Mouse (Mus musculus) spleen, adult 2 months (tissue): ENCODE results near the gene Ppp1r1b. TPM values are rescaled to one million over a fixed set of nuclear protein-coding genes. Genes with fewer than 3 reads are reported as not detected.

Experiments
- DNase-seq, 2 experiments: peaks; one replicate each; pipeline versions ENCODE4 v3.0.0 to v3.0.0-alpha.2; 2012 to 2021; ENCODE audit warnings: low spot score in 2 of 2, low read depth in 1 of 2
- H3K27ac ChIP-seq: fragments of 200-500 bp; 2 replicates; pipeline ENCODE4 v1.5.1; 2012; ENCODE audit warnings: low read length, inconsistent platforms; ENCODE audit not compliant: insufficient read depth
- H3K27me3 ChIP-seq: fragments of 200-500 bp; 2 replicates; pipeline ENCODE4 v1.6.1; 2012; ENCODE audit warnings: mild to moderate bottlenecking, moderate library complexity, low read length, inconsistent platforms; ENCODE audit not compliant: control insufficient read depth, insufficient read depth
- H3K36me3 ChIP-seq: fragments of 200-500 bp; 2 replicates; pipeline ENCODE4 v1.6.1; 2012; ENCODE audit warnings: mild to moderate bottlenecking, low read length, inconsistent platforms; ENCODE audit not compliant: control insufficient read depth, insufficient read depth
- H3K4me1 ChIP-seq: fragments of 200-500 bp; 2 replicates; pipeline ENCODE4 v1.6.1; 2011; ENCODE audit warnings: inconsistent platforms; ENCODE audit not compliant: control insufficient read depth, insufficient read depth, insufficient read length
- H3K4me3 ChIP-seq: fragments of 200-500 bp; 2 replicates; pipeline ENCODE4 v1.5.1; 2011; ENCODE audit warnings: mild to moderate bottlenecking, inconsistent platforms; ENCODE audit not compliant: insufficient read depth, insufficient read length; ENCODE audit errors: extremely low read depth
- CTCF ChIP-seq: fragments of 200-500 bp; IDR thresholded peaks from 2 replicates; pipeline ENCODE4 v1.5.1; 2011; ENCODE audit warnings: mild to moderate bottlenecking, inconsistent platforms; ENCODE audit not compliant: insufficient read depth, insufficient read length, insufficient replicate concordance; ENCODE audit errors: extremely low read depth
- POLR2A ChIP-seq: fragments of 200-500 bp; IDR thresholded peaks from 2 replicates; pipeline ENCODE4 v1.6.1; 2011; ENCODE audit warnings: low read depth, low read length, inconsistent platforms
- WGBS: fragments of 180-500 bp; shearing (Covaris S2); methylation state at CpG from one replicate; pipeline ENCODE4 v1.1.7; 2018; 5-methylcytosine and 5-hydroxymethylcytosine counted together
- polyA plus RNA-seq: library from polyadenylated mRNA; depleted of rRNA; stranded (reverse); fragments of >200 nt; gene quantifications from 2 replicates; pipeline ENCODE4 v1.2.3, GENCODE M21; 2012

The Ppp1r1b gene
- polyA plus RNA-seq, 1 experiment, result 0.44 TPM

GRCm38 (mm10) chr11:98367171-98367862, 19.1 kb downstream of the Ppp1r1b start:
- no peak for DNase-seq
- Histone ChIP-seq H3K27me3 (no peaks in the 10 kb centered on the region), H3K4me1 (peaks cover 14% of the 10 kb centered on the region; the same call in 1 of the 2 replicates), H3K36me3 (no peaks in the 10 kb centered on the region), H3K4me3 (no peak overlapping the region), H3K27ac (no peak overlapping the region)
- TF ChIP-seq POLR2A, result no peak
- TF ChIP-seq CTCF, result no peak
- 37% methylated on average over 10 of the region's 10 CpGs for WGBS

- Histone ChIP-seq H3K36me3 (no peaks in the 10 kb centered on the region), H3K4me1 (peaks cover 13% of the 10 kb centered on the region; the same call in 1 of the 2 replicates), H3K27ac (no peak overlapping the region), H3K4me3 (no peak overlapping the region), H3K27me3 (no peaks in the 10 kb centered on the region)
- DNase-seq, result no peak
- WGBS, result 51% methylated on average over 7 of the region's 7 CpGs
- TF ChIP-seq POLR2A (no peak), CTCF (no peak)
These were observed 19.6 kb downstream of the Ppp1r1b start for GRCm38 (mm10) chr11:98367863-98368186.

DNA sequence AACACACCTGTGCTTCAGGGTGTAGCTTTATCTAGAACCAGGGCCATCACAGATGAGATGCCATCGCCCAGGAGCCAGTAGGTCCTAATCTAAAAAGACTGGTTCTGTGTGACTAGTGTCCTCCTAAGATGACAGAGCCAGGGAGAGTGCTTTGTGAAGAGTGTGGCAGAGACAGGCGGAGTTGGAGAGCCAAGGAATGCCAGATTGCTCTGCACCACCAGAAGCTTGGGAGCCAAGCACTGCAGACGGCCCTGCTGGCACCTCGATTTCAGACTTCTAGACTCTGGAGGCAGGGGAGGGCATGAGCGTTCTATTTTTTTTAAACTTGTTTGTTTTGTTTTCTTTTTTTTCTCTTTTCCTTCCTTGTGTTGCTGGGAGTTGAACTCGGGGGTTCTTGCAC, 21.1 kb downstream of the Ppp1r1b start:
- Histone ChIP-seq H3K27ac (no peak overlapping the region), H3K4me1 (peaks cover 13% of the 10 kb centered on the region; the same call in 1 of the 2 replicates), H3K36me3 (0 out of 2 replicates have a peak, but pooled peaks cover 3% of the 10 kb centered on the region), H3K4me3 (no peak overlapping the region), H3K27me3 (no peaks in the 10 kb centered on the region)
- WGBS, result 82% methylated on average over 6 of the region's 6 CpGs
- no peak for TF ChIP-seq POLR2A
- DNase-seq, result no peak

DNA sequence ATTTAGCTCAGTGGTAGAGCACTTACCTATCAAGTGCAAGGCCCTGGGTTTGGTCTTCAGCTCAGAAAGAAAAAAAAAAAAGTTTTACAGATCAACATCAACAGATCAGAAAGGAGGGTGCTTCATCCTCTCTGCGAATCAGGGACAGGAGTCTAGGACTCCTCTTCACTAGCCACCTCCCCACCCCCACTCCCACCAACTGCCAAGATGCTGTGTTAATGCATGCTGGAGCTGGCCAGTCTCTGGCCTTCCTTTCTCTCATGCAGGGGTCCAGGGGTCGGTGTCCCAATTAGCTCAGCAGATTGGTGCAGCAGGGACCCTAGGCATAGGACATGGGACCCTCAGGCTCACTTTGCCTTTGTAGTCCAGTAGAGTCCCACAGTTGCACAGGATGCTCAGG, 22.4 kb downstream of the Ppp1r1b start:
- no peak overlapping the region for H3K27ac ChIP-seq
- peaks cover 13% of the 10 kb centered on the region; the same call in 1 of the 2 replicates for H3K4me1 ChIP-seq
- no peak overlapping the region for H3K4me3 ChIP-seq
- H3K36me3 ChIP-seq, result peaks cover 12% of the 10 kb centered on the region
- TF ChIP-seq CTCF, result no peak
- no peak for TF ChIP-seq POLR2A
- WGBS, result 88% methylated on average over 2 of the region's 2 CpGs
- no peak for DNase-seq
- no peaks in the 10 kb centered on the region for H3K27me3 ChIP-seq

DNA sequence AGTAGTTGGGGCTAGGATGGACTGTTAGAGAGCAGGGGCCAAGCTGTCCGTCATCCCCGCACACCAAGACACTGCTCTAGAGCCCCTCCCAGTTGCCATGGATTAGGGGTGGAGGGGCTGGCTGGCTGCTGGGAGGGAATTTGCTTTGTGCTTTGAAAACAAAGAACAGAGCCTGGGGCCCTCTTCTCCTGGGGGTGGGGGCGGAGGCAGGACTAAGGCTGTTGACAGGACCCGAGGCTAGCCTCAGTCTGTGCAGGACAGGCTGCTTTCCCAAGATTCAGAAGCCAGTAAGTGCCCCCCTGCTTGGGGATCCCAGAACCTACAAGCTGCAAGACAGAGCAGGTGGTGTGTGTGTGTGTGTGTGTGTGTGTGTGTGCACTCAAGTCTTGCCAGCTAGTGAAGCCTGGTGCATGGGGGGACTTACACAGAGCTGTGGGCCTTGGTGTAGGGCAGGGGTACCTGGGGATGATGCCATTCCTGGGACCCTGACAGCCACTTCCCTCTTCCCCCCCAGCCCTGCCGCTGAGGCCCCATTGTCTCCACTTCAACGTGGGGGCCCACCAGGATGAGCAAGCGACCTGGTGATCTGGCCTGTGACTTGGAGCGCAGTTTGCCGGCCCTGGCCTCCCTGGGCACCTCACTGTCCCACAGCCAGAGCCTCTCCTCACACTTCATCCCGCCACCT, 23.5 kb downstream of the Ppp1r1b start:
- H3K27ac ChIP-seq, result no peak overlapping the region
- 82% methylated on average over 9 of the region's 10 CpGs for WGBS
- H3K27me3 ChIP-seq, result no peaks in the 10 kb centered on the region
- no peak for TF ChIP-seq CTCF
- TF ChIP-seq POLR2A, result no peak
- H3K36me3 ChIP-seq, result peaks cover 20% of the 10 kb centered on the region
- H3K4me3 ChIP-seq, result no peak overlapping the region
- peaks cover 6% of the 10 kb centered on the region; the same call in 1 of the 2 replicates for H3K4me1 ChIP-seq
- no peak for DNase-seq

GRCm38 (mm10) chr11:98372406-98372805, 24.2 kb downstream of the Ppp1r1b start:
- Histone ChIP-seq H3K4me1 (peaks cover 3% of the 10 kb centered on the region; the same call in 1 of the 2 replicates), H3K27ac (no peak overlapping the region), H3K36me3 (peaks cover 27% of the 10 kb centered on the region), H3K27me3 (no peaks in the 10 kb centered on the region), H3K4me3 (no peak overlapping the region)
- TF ChIP-seq CTCF (peak; percentile 73; the same call in 1 of the 2 replicates), POLR2A (no peak)
- 21% methylated on average over 2 of the region's 2 CpGs for WGBS
- peak; percentile 37 to 52 for DNase-seq

DNA sequence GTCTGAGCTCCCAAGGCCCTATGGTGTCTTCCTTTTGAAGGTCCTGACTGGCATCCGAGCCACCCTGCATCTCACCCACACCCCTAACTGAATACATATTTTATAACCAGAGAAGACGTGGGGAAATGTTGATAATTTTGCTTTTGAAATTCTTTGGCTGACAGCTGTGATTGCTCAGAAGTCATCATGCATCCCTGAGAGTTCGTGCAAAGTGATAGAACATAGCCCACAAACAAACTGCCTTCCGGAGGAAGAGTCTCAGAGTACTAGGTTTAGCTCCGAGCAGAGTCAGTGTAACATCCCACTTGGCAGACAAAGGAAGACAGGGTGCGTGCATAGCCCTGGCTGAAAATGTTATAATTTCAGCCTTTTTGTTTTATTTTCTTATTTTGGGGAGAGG, 25.0 kb downstream of the Ppp1r1b start:
- TF ChIP-seq POLR2A, result no peak
- TF ChIP-seq CTCF, result no peak
- no peaks in the 10 kb centered on the region for H3K27me3 ChIP-seq
- H3K4me1 ChIP-seq, result no peaks in the 10 kb centered on the region
- H3K36me3 ChIP-seq, result peaks cover 34% of the 10 kb centered on the region
- no peak for DNase-seq
- no peak overlapping the region for H3K4me3 ChIP-seq
- H3K27ac ChIP-seq, result no peak overlapping the region
- 95% methylated on average over 6 of the region's 6 CpGs for WGBS
